Mouse (Mus musculus) spleen, embryonic (tissue): ENCODE results near the gene 1700029F12Rik.
"Not testable (repeated sequence)": the region's sequence is repeated elsewhere in the genome, so short reads cannot be mapped to it uniquely, and the experiment has no call there.

ENCODE experiments used
- CTCF ChIA-PET: fragments of 350-600 bp; sonication (Branson Sonifier 250); formaldehyde crosslinking; loops from one replicate; lab custom pipeline; 2022; lab: Charles Lee

Gene 1700029F12Rik

DNA sequence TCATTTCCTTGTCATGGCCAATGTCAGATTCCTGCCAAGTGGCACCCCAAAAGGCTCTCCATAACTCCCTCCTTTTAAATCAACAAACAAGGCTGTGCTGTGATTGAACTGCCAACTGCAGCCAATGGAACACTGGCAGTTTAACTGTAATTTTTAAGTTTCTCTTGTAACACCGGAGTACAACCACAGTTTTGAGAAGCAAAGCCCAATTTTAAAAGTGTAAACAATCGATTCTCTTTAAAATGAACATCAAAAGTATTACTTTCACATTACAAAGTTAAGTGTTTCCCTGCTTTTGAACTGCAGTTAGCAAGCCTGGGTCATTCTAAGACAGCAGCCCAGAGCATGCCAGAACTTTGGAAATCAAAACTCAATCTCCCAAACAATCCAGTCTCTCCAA is at the start of gene 1700029F12Rik:
TSS of gene 1700029F12Rik (minus strand) at position 101 of the 400 bp plus-strand sequence.
- CTCF ChIA-PET: interaction anchor here (0.6 kb wide), 1 partner anchor 40 kb away, joined by 3 read pairs; no protein-coding TSS in a partner anchor

GRCm38 (mm10) chr13:97082432-97082831 is 48.3 kb upstream of the 1700029F12Rik start:
- CTCF ChIA-PET: no interaction called here

GRCm38 (mm10) chr13:97080615-97081014 is 46.5 kb upstream of the 1700029F12Rik start:
- CTCF ChIA-PET: no interaction called here

- CTCF ChIA-PET: no interaction called here
These were observed 46.0 kb upstream of the 1700029F12Rik start for GRCm38 (mm10) chr13:97080201-97080600.

DNA sequence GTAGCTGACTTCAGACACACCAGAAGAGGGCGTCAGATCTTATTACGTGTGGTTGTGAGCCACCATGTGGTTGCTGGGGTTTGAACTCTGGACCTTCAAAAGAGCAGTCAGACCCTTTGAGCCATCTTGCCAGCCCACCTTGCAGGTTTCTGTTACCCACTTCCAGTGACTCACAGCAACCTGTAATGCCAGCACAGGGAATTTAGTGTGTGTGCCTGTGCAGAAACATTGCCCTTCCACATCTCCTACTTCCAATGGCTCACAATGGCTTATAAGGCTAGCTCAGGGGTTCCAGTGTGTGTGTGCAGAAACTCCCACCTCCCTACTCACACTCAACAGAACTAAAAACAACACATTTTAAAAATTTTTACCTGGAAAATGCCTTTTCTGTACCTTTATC is 43.4 kb upstream of the 1700029F12Rik start:
- CTCF ChIA-PET: no interaction called here

DNA sequence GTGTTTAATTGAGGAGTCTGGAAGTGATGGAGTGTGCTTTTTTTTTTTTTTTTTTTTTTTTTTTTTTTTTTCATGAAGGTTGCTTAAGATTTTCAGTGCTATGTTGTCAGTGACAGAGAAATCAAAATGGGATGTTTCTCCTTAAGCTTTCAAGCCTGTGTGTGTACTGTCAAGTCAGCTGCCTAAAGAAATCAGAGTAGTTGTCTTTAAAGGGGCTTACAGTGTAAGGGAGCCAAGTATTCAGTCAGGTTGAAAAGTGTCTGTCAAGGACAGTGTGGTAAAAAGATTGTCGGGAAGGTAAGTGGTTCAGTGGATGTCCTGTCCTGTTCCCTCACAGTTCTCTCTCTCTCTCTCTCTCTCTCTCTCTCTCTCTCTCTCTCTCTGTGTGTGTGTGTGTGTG is 39.3 kb upstream of the 1700029F12Rik start:
- CTCF ChIA-PET: no interaction called here

- CTCF ChIA-PET: no interaction called here
These were observed 37.6 kb upstream of the 1700029F12Rik start for GRCm38 (mm10) chr13:97071626-97072241.

- CTCF ChIA-PET: no interaction called here
These were observed 36.9 kb upstream of the 1700029F12Rik start for GRCm38 (mm10) chr13:97070931-97071625.

DNA sequence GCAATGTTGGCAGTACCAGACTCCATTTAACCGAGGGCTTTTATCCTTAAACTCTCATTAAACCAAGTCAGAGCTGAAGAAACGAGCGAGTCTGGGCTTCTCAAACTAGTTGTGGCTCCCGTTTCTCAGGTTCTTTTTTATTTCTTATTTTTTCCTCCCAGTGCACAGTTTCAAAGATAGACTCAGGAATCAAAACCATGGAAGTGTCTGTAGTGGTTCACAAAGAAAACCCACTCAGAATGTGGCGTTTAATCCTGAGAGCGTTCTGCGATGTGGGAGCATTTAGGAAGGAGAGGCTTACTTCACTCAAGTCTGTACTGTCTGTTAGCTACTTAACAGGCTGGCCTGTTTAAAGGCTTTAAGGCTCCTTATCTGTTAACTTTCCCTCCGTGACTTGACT is 34.0 kb upstream of the 1700029F12Rik start:
- CTCF ChIA-PET: no interaction called here

DNA sequence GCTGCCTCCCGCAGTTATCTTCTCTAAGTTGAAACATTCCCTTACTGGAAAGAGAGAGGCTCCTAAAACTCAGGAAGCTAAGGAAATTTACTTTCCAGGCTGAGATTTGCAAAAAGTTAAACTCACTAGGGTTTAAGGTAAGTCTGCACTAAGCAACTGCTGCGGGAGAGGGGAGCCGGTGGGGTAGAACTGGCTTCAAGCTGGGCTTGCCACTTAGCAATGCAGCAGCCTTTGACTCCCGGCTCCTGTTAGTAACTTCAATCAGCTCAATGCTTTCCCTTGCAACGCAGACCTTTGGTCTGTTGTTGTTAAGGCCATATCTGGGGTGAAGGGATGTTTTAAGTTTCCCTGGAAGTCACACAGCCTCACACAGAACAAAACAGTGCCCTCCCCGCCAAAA is 33.5 kb upstream of the 1700029F12Rik start:
- CTCF ChIA-PET: no interaction called here

GRCm38 (mm10) chr13:97066649-97067550 is 32.7 kb upstream of the 1700029F12Rik start, which contains the start of gene Fam169a:
Gene Fam169a, plus strand, starts transcription at chr13:97067286.
- CTCF ChIA-PET: no interaction called here

GRCm38 (mm10) chr13:97064844-97065621 is 30.9 kb upstream of the 1700029F12Rik start:
- CTCF ChIA-PET: not testable (repeated sequence)

- CTCF ChIA-PET: no interaction called here
These were observed 30.3 kb upstream of the 1700029F12Rik start for GRCm38 (mm10) chr13:97064413-97064812.

DNA sequence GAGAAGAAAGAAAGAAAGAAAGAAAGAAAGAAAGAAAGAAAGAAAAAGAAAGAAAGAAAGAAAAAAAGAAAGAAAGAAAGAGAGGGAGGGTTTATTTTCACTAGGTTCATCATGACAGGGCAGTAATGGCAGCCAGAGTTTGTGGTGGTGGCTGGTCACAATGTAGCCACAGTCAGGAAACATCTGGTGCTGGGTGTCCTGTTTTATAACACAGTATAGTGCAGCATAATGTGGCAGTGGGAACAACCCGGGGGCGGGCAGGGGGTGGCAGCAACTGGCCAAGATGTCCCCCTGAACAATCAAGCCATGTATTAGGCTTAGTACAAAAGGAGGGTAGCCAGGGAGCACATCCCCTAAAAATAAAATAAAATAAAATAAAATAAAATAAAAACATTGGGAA is 29.3 kb upstream of the 1700029F12Rik start:
- CTCF ChIA-PET: no interaction called here

- CTCF ChIA-PET: no interaction called here
These were observed 28.0 kb upstream of the 1700029F12Rik start for GRCm38 (mm10) chr13:97062151-97062550.

- CTCF ChIA-PET: no interaction called here
These were observed 26.2 kb upstream of the 1700029F12Rik start for GRCm38 (mm10) chr13:97060331-97060730.

DNA sequence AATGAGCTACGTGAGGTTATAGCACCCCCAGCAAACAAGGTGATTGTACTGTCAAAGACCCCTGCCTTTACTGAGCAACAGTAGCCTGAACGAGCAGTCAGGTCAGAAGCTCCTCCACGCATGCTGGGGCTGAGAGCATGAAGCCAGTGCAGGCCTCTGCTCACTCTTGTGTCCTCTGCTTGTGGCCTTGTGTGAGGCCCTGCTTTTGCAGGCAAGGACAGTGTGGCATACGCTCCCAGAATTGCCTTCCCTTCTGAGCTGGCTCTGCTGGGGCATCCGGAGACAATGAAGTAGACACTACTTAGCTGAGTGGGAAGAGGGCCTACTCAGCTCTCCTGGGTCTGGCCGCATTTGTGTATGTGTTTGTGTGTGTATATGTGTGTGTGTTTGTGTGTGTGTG is 25.6 kb upstream of the 1700029F12Rik start:
- CTCF ChIA-PET: no interaction called here

DNA sequence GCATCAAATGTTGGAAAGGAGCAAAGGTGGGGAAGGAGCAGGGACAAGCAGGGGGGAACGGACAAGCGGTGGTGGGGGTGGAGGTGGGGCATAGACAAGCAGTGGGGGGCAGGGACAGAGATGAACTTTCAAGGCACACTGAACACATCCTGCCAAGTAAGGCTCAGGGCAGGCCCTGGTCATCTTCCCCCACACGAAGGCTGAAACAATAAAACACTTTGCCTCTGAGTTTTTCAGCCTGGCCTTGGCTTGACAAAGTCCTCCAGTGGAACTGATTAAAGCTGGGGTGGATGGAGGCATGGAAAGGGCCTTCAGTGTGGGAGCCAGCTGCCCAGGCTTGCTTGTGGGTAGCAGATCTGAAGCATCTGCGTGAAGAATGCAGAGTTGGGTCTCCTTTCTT is 23.7 kb upstream of the 1700029F12Rik start:
- CTCF ChIA-PET: no interaction called here

GRCm38 (mm10) chr13:97053844-97054243 is 19.7 kb upstream of the 1700029F12Rik start:
- CTCF ChIA-PET: no interaction called here

DNA sequence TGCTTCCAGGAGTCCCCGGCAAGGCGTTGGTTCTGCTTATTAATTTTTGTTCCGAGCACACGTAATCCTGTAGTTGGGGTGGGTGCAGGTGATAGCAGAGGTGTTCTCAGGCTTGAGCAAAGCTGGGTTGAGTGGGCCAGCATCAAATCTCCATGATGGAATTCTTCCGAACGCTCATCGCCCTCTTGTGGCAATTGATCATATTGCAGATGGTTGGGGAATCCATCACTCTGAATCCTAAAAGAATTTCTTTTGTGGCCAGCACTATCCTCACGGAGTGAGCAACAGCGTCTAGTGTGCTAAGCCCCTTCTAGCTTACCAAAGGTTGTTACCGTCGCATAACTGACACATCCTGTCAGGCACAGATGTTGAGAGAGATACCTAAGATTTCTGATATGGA is 18.5 kb upstream of the 1700029F12Rik start:
- CTCF ChIA-PET: no interaction called here

DNA sequence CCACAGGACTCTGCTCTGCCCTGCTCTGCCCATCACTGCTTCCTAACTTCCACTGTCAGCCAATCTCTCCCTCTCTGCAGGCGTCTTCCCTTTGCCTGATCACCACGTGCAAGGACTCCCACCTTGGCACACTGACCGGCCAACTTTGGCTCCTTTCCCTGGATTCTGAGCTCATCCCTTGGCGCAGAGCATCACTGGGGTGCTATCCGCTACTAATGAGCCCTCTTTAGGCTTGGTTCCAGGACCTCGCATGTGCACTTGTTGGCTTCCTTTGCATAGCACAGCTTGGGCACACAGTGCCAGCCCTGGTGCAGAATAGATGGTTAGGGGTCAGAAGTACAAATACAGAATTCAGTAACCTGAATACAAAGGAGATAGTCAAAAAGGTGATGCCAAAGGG is 17.0 kb upstream of the 1700029F12Rik start:
- CTCF ChIA-PET: no interaction called here
